Mouse (Mus musculus) left cerebral cortex, postnatal 14 days (tissue): Measurements from ENCODE around the gene Gorasp1. TPM values are rescaled to one million over a fixed set of nuclear protein-coding genes. Genes with fewer than 3 reads are reported as not detected.

ENCODE experiments used
- DNase-seq, 2 experiments: peaks; one replicate each; pipeline ENCODE4 v3.0.0; 2021 to 2022; ENCODE audit warnings: low spot score in 2 of 2, mixed read lengths in 1 of 2
- intact Hi-C: fragments of 180-260 bp; cut with DNase I; formaldehyde crosslinking; loops from one replicate; pipeline ENCODE4 v1.15.1; 2025
- long read RNA-seq, 2 experiments: library from polyadenylated mRNA; stranded (forward); transcript quantifications; one replicate each; pipeline ENCODE4 v2.0.0; 2021
- total RNA-seq, 2 experiments: library from RNA; stranded (reverse); gene quantifications; 2 replicates each; pipeline ENCODE4 v1.2.3; 2021

Gene Gorasp1
- total RNA-seq: 10 to 100 TPM; 31.3 to 33.7 TPM
- long read RNA-seq, experiment 1, transcript Gorasp1-201 (9 exons, 3,906 nt): major isoform, 48 of 52 reads
- long read RNA-seq, experiment 1, partial matches to known transcripts: 0 of 52 reads
- long read RNA-seq, experiment 1, other reads (novel, unspliced or antisense): 4 of 52 reads
- long read RNA-seq, experiment 2, transcript Gorasp1-201 (9 exons, 3,906 nt): major isoform, 50 of 58 reads
- long read RNA-seq, experiment 2, partial matches to known transcripts: 6 of 58 reads
- long read RNA-seq, experiment 2, other reads (novel, unspliced or antisense): 2 of 58 reads

- DNase-seq: peak; percentile 93
- intact Hi-C loops: no loop called here
Measured at GRCm38 (mm10) chr9:119937005-119937773, at the start of gene Gorasp1, which contains the start of gene Ttc21a. TSS of gene Gorasp1 (minus strand) at chr9:119937565. TSS of gene Ttc21a (plus strand) at chr9:119937606.

DNA sequence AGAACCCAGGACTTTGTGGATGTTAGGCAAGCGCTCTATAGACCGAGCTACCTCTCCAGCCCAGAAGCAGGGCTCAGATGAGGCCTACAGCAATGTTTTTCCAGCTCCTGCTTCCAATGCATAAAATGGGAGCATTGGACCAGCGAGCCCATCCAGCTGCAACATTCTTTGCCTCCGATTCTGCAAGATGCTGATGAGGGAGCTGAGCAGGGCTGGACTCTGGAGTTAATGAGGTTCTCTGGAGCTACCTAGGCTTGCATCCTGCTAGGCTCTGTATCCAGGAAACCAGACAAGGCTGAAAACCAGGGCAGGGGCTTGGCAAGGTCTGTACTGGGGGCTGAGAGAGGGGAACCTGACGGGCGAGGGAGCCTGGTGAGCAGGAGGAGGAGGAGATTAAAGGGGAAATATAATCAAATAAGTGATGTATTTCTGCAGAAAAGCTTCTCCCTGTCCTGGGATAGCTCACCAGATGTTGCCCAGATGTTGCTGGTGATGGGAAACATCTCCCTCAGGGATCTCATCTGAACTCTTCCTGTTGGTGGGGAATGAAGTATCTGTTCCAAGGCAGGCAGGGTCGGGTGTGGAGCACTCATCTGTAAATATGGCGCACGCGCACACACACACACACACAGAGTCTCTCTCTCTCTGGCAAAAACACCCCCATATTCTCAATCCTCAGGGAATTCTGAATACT, 48.7 kb upstream of the Gorasp1 start:
- intact Hi-C loops: no loop called here
- DNase-seq: no peak

- DNase-seq: no peak
- intact Hi-C loops: no loop called here
Measured at GRCm38 (mm10) chr9:119984536-119985011, 47.2 kb upstream of the Gorasp1 start, which contains the start of gene Csrnp1. TSS of gene Csrnp1 (minus strand) at chr9:119984658.

DNA sequence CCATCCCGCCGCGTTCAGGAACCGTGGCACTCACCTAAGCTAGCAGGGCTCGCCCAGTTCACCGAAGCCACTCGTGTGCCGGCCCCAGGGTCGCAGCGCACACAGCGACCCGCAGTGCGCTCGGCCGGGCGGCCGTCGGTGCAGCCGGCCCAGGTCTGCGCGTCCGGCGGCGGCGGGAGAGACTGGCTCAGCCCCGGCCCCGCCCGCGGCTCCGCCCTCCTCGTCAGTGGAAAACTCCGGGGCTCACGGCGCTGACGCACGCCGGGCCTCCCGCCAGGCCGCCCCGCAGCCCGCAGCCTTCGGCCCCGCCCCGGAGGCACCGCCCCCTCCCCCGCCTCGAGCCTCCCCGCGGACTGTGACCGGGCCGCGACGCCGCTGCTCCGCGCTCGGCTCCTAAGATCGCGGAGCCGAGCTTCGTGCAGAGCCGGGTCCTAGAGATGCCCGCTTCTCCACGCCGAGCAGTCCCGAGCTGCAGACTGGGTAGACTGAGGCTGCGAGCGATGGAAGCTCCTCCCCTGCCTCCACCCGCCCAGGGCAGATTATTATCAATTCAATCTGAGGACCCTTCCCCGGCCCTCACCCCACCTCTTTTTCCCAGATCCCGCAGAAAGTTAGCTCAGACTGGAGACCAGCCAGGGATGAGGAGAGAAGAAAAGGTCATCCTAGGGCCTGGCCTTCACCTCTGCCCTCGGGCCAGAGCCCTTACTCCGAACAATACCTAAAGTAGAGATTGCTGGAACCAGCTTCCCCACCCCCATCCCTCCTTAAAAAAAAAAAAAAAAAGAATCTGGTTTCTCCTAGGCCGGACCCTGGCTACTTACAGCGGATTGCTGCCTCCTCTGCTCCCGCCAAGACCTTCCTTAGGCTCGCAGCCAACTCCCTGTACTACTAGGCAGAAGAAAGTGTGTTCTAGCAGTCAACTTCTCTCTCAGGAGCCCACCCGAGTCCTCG, 46.5 kb upstream of the Gorasp1 start:
- intact Hi-C loops: loop anchor here (2.0 kb wide), 1 partner anchor 27 kb away; no protein-coding TSS in a partner anchor

DNA sequence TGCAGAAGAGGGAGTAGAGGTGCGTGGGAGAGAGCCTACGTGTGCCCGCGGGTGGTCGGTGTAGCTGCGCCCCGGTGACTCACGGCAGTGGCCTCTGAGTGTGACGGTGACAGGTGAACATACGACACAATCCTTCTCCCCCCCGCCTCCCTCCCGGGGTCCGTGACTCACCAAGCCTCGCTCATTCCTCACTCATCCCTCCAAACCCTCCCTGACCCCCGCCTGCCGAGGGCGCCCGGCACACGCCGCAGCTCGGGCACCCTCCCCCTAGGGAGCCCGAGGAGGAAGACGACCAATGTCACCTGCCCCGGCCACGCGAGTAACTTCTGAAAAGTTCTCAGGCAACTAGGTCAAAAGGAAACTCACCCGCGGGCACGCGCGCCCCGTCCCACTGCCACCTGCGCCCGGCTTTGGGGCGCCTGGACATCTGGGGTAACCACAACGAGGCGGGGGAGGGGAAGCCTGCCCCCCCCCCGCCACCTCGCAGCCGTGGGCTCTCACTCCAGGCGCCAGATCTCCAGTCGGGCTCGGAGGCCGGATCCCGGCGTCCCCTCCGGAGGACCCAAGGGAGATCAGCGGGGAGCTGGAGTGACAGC, 45.7 kb upstream of the Gorasp1 start:
- intact Hi-C loops: loop anchor here (2.0 kb wide), 1 partner anchor 28 kb away; no protein-coding TSS in a partner anchor
- peak in 1 of 2 experiments; percentile 35 for DNase-seq

More for the DNA sequence above, 46.5 kb upstream of the Gorasp1 start:
- DNase-seq: peak; percentile 69 to 85

GRCm38 (mm10) chr9:119982241-119982811, 45.0 kb upstream of the Gorasp1 start:
- intact Hi-C loops: loop anchor here (2.0 kb wide), 1 partner anchor 28 kb away; no protein-coding TSS in a partner anchor
- peak; percentile 53 to 70 for DNase-seq

- peak; percentile 58 to 83 for DNase-seq
- intact Hi-C loops: loop anchor here (2.0 kb wide), 1 partner anchor 29 kb away; no protein-coding TSS in a partner anchor
Measured at GRCm38 (mm10) chr9:119981183-119982179, 44.1 kb upstream of the Gorasp1 start.

DNA sequence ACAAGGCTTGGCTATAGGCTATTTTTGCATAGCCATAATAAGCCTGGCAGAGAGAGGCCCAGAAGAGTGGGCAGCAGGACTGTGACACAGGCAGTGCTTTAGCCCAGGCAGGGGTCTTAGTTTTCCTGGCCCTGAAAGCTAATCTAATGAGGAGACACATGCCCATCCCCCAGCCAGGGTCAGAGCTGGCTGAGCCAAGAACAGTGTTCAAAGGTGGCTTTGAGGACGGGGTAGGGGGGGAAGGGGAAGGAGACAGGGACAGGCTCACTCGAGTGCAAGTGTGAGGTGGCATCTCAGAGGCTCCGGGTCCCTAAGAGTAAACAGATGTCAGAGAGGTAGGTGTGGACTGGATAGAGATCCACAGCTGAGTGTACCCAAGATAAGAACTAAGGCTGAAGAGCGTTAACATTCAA, 43.4 kb upstream of the Gorasp1 start:
- DNase-seq: no peak
- intact Hi-C loops: no loop called here

- intact Hi-C loops: no loop called here
- DNase-seq: no peak
Measured at GRCm38 (mm10) chr9:119979749-119980148, 42.4 kb upstream of the Gorasp1 start.

- intact Hi-C loops: no loop called here
Measured at GRCm38 (mm10) chr9:119978811-119979441, 41.6 kb upstream of the Gorasp1 start.

GRCm38 (mm10) chr9:119978151-119978810, 40.9 kb upstream of the Gorasp1 start:
- intact Hi-C loops: no loop called here
- DNase-seq: no peak

More at GRCm38 (mm10) chr9:119978811-119979441, 41.6 kb upstream of the Gorasp1 start:
- peak; percentile 63 to 64 for DNase-seq

- no peak for DNase-seq
Measured at GRCm38 (mm10) chr9:119977557-119978060, 40.2 kb upstream of the Gorasp1 start.

DNA sequence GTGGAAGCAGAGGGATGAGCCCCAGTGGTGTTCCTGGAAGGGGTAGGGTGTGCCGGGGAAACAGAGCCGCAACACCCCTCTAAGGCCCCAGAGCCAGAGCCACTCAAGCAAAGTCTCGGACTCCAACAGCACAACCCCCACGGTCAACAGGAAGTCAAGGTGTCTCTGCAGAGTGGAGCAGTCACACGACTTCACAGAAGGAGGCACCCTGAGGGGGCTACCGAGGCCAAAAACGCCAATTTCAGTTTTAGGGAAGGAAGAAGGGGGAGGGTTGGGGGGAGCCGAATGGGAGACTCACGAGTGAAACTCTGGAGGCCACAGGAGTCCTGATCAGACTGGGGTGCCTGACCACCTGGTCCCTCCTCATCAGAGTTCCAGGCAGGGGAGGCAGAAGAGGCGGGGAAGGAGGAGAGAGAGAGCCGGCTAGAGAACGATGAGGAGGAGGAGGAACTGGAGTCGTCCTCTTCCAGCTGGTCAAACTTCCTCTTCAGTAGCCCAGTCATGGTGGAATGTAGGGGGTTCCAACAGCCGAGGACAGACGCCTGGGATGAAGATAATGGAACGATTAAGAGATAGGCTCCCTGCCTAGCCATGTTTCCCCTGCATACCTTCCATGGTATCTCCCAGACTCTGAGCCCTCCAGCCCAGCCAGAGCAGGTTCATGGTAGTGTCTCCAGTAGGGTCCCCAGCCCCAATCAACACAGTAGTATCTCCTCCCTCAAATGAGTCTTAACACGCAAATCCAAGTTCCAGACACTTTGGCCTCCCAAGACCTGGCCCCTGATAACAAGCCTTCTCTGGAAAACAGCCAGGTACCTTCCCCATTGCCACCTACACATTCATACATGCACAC, 39.6 kb upstream of the Gorasp1 start:
- intact Hi-C loops: no loop called here
- no peak for DNase-seq

More at GRCm38 (mm10) chr9:119977557-119978060, 40.2 kb upstream of the Gorasp1 start:
- intact Hi-C loops: no loop called here

DNA sequence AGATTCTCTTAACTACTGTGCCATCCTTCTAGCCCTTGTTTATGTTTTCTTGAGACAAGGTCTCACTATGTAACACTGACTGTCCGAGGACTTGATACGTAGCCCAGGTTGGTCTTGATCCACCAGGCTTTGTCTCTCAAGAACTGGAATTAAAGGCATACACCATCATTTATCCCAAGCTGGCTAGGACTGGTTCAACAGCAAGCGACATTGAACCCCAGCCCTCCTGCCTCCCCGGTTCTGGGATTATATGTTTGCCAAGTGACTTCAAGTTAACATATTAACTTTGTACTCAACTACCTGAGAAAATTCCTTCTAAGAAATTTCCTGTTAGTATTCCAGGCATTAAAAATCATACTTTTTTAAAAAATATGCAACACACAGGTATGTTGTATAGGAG, 37.9 kb upstream of the Gorasp1 start:
- no peak for DNase-seq
- intact Hi-C loops: no loop called here
